Mouse (Mus musculus): ENCODE results near the gene Gna15.

GRCm38 (mm10) chr10:81491018-81491417 lies 33.0 kb downstream of the Gna15 start:
- no peak for TF ChIP-seq CTCF (IDR thresholded peaks at IDR 0.05)
- no peak for TF ChIP-seq EP300 (IDR thresholded peaks at IDR 0.05)
